Mouse (Mus musculus): ENCODE measurements around the gene Nol10.
"Not testable (repeated sequence)": the region's sequence is repeated elsewhere in the genome, so short reads cannot be mapped to it uniquely, and the experiment has no call there.

Gene Nol10

GRCm38 (mm10) chr12:17452273-17452672, 104.0 kb downstream of the Nol10 start:
- DNase-seq (ENCODE audit: extremely low read depth, low read depth, low spot score): no peak

- no peak for DNase-seq (ENCODE audit: extremely low read depth, low read depth, low spot score)
These were observed 105.7 kb downstream of the Nol10 start for GRCm38 (mm10) chr12:17453918-17454317.

- no peak for DNase-seq (ENCODE audit: extremely low read depth, low read depth, low spot score)
These were observed 106.8 kb downstream of the Nol10 start for GRCm38 (mm10) chr12:17455096-17455495.

GRCm38 (mm10) chr12:17459223-17459622, 111.0 kb downstream of the Nol10 start:
- DNase-seq (ENCODE audit: extremely low read depth, low read depth, low spot score): not testable (repeated sequence)

- no peak for DNase-seq (ENCODE audit: extremely low read depth, low read depth, low spot score)
These were observed 115.4 kb downstream of the Nol10 start for GRCm38 (mm10) chr12:17463706-17464105.

GRCm38 (mm10) chr12:17464550-17464949, 116.3 kb downstream of the Nol10 start:
- not testable (repeated sequence) for DNase-seq (ENCODE audit: extremely low read depth, low read depth, low spot score)

- DNase-seq (ENCODE audit: extremely low read depth, low read depth, low spot score): no peak
These were observed 118.5 kb downstream of the Nol10 start for GRCm38 (mm10) chr12:17466791-17467190.

- no peak for DNase-seq (ENCODE audit: extremely low read depth, low read depth, low spot score)
These were observed 120.1 kb downstream of the Nol10 start for GRCm38 (mm10) chr12:17468359-17468758.

- no peak for DNase-seq (ENCODE audit: extremely low read depth, low read depth, low spot score)
These were observed 121.6 kb downstream of the Nol10 start for GRCm38 (mm10) chr12:17469869-17470268.

GRCm38 (mm10) chr12:17470528-17470927, 122.3 kb downstream of the Nol10 start:
- DNase-seq (ENCODE audit: extremely low read depth, low read depth, low spot score): not testable (repeated sequence)

- DNase-seq (ENCODE audit: extremely low read depth, low read depth, low spot score): no peak
These were observed 123.1 kb downstream of the Nol10 start for GRCm38 (mm10) chr12:17471405-17471804.

GRCm38 (mm10) chr12:17473128-17473527, 124.9 kb downstream of the Nol10 start:
- no peak for DNase-seq (ENCODE audit: extremely low read depth, low read depth, low spot score)

GRCm38 (mm10) chr12:17473862-17474261, 125.6 kb downstream of the Nol10 start:
- no peak for DNase-seq (ENCODE audit: extremely low read depth, low read depth, low spot score)

- no peak for DNase-seq (ENCODE audit: extremely low read depth, low read depth, low spot score)
These were observed 126.4 kb downstream of the Nol10 start for GRCm38 (mm10) chr12:17474681-17475080.

GRCm38 (mm10) chr12:17475146-17475545, 126.9 kb downstream of the Nol10 start:
- DNase-seq (ENCODE audit: extremely low read depth, low read depth, low spot score): no peak

- DNase-seq (ENCODE audit: extremely low read depth, low read depth, low spot score): no peak
These were observed 129.9 kb downstream of the Nol10 start for GRCm38 (mm10) chr12:17478196-17478595.

GRCm38 (mm10) chr12:17478856-17479255, 130.6 kb downstream of the Nol10 start:
- no peak for DNase-seq (ENCODE audit: extremely low read depth, low read depth, low spot score)
